Mouse (Mus musculus) kidney, postnatal 0 days (tissue): ENCODE data around the gene Mpnd. TPM values are rescaled to one million over a fixed set of nuclear protein-coding genes. Genes with fewer than 3 reads are reported as not detected.

Experiments
- ATAC-seq: fragments of 200-750 bp; cut with Nextera tagmentation; replicated peaks from 2 replicates; pipeline ENCODE4 v1.8.0; 2017; ENCODE audit warnings: low read depth, moderate number of reproducible peaks, moderate TSS enrichment, moderate library complexity; ENCODE audit not compliant: low FRiP score
- DNase-seq: peaks from one replicate; pipeline ENCODE4 v3.0.0-alpha.2; 2016; ENCODE audit warnings: low spot score
- H3K27ac ChIP-seq: fragments of 300-500 bp; sonication (generic); 2 replicates; pipeline ENCODE4 v1.5.1; 2014; ENCODE audit warnings: mild to moderate bottlenecking
- H3K27me3 ChIP-seq: fragments of 300-500 bp; sonication (generic); 2 replicates; pipeline ENCODE4 v1.6.1; 2014; ENCODE audit warnings: low read length, mixed read lengths; ENCODE audit not compliant: insufficient read depth
- H3K36me3 ChIP-seq: fragments of 300-500 bp; sonication (generic); 2 replicates; pipeline ENCODE4 v1.6.1; 2014; ENCODE audit warnings: low read length, mixed read lengths; ENCODE audit not compliant: insufficient read depth
- H3K4me1 ChIP-seq: fragments of 300-500 bp; sonication (generic); replicated peaks from 2 replicates; pipeline ENCODE4 v1.6.1; 2014; ENCODE audit warnings: antibody characterized with exemption, low read length, mixed read lengths; ENCODE audit not compliant: insufficient read depth
- H3K4me2 ChIP-seq: fragments of 300-500 bp; sonication (generic); 2 replicates; pipeline ENCODE4 v1.6.1; 2014; ENCODE audit warnings: mild to moderate bottlenecking, low read length, moderate library complexity, mixed read lengths
- H3K4me3 ChIP-seq: fragments of 300-500 bp; sonication (generic); replicated peaks from 2 replicates; pipeline ENCODE4 v1.5.1; 2014; ENCODE audit warnings: low read depth, low read length
- H3K9ac ChIP-seq: fragments of 300-500 bp; sonication (generic); 2 replicates; pipeline ENCODE4 v1.6.1; 2014; ENCODE audit warnings: low read depth, low read length
- H3K9me3 ChIP-seq: fragments of 300-500 bp; sonication (generic); replicated peaks from 2 replicates; pipeline ENCODE4 v1.6.1; 2016; ENCODE audit warnings: low read length, inconsistent platforms, mixed read lengths
- CTCF ChIP-seq: IDR thresholded peaks from 2 replicates; pipeline ENCODE4 v1.5.1; 2016; ENCODE audit warnings: antibody characterized with exemption, low read depth, mild to moderate bottlenecking, moderate library complexity
- WGBS: fragments of 180-500 bp; shearing (Covaris S2); extraction: QIAGEN DNeasy Blood & Tissue Kit; methylation state at CpG from one replicate; pipeline ENCODE4 v1.1.7; 2014; 5-methylcytosine and 5-hydroxymethylcytosine counted together
- polyA plus RNA-seq: library from polyadenylated mRNA; unstranded; fragments of >200 nt; fragmentation: Nextera tagmentation; extraction: Ambion mirVana; gene quantifications from 2 replicates; pipeline ENCODE4 v1.2.1, GENCODE M21; 2015

Gene Mpnd
- polyA plus RNA-seq, result 75.6 and 83.9 TPM in 2 replicates

DNA sequence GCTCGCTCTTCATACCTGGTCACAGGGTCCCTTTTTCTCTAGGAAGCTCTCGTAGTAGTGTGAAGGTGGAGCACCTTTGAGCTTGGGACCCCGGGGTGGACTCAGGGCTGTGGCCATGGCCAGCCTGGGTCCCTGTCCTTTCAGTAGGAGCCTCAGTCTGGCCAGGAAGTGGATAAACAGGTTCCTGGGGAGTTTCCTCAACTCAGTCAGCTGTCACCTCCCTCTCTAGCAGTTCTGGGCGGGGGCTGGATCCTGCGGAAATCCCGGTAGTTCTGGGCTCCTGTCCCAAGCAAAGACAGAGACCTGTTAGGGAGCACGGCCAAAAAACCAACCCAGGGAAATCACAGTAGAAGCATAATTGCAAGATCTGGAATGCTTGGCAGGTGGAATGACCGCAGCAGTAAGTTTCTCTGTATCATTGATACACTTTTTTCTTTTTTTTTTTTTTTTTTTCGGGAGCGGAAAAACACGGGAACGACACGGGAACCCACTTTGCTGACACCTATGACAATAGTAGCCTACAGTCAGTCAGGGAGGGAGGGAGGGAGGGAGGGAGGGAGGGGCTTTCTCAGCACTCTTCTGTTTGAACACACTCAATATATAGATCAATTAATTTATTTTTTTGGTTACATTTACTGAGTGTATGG is at the start of gene Mpnd, which contains the start of gene Stap2:
TSS of gene Mpnd (plus strand) at position 297 of the 647 bp plus-strand sequence.
TSS of gene Stap2 (minus strand) at position 170 of the 647 bp plus-strand sequence.
- H3K4me2 ChIP-seq, result peak within 1 kb of the TSS; percentile 37
- WGBS, result 33% methylated on average over 13 of the region's 13 CpGs
- H3K36me3 ChIP-seq, result no peaks in the 10 kb centered on the region
- DNase-seq (peak; percentile 63), ATAC-seq (no peak)
- no peaks in the 10 kb centered on the region for H3K9me3 ChIP-seq
- H3K27me3 ChIP-seq, result no peaks in the 10 kb centered on the region
- no peak for TF ChIP-seq CTCF
- 0 out of 2 replicates have a peak within 1 kb of the TSS, but pooled peaks have one; percentile 19 for H3K9ac ChIP-seq
- H3K4me1 ChIP-seq, result peaks cover 13% of the 10 kb centered on the region
- H3K4me3 ChIP-seq, result peak within 1 kb of the TSS; percentile 15
- peak within 1 kb of the TSS; percentile 51 for H3K27ac ChIP-seq

DNA sequence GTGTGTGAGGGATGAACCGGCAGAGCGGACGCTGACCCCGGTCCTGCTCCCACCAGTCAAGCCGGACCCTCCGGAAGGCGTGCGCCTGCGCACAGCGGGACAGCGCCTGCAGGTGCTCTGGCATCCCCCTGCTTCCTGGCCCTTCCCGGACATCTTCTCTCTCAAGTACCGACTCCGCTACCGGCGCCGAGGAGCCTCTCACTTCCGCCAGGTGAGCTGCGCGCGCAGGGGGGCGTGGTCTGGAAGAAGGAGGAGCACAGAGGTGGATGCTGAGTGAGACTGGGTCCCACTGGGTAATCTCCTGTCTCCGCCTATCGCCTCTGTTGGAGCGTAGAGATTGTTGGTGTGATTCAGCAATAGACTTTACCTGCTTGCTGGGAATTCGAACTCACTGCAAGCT is 49.4 kb upstream of the Mpnd start:
- Histone ChIP-seq H3K9me3 (no peaks in the 10 kb centered on the region), H3K4me2 (peak overlapping the region; percentile 66), H3K27ac (no peak overlapping the region), H3K4me3 (peak overlapping the region; percentile 28), H3K36me3 (no peaks in the 10 kb centered on the region), H3K9ac (0 out of 2 replicates have a peak overlapping the region, but pooled peaks have one; percentile 14), H3K4me1 (peaks cover 10% of the 10 kb centered on the region), H3K27me3 (no peaks in the 10 kb centered on the region)
- WGBS, result 4% methylated on average over 21 of the region's 26 CpGs
- DNase-seq (peak; percentile 62), ATAC-seq (peak; percentile 41)
- TF ChIP-seq CTCF, result no peak

DNA sequence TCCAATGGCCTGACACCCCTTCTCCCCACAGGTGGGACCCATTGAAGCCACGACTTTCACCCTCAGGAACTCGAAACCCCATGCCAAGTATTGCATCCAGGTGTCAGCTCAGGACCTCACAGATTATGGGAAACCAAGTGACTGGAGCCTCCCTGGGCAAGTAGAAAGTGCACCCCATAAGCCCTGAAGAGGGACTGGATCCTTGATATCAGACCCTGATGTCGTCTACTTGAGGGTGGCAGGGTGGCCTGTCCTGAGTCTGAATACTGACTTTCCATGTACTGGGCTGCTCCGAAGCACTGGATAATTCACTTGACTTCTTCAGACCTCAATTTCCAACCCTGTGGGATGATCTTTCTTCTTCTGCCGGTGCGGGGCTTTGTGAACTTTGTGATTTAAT is 48.9 kb upstream of the Mpnd start:
- no peak for TF ChIP-seq CTCF
- no peaks in the 10 kb centered on the region for H3K36me3 ChIP-seq
- peak overlapping the region; percentile 28; the same call in 1 of the 2 replicates for H3K4me3 ChIP-seq
- 39% methylated on average over 6 of the region's 6 CpGs for WGBS
- H3K27ac ChIP-seq, result no peak overlapping the region
- peak overlapping the region; percentile 66 for H3K4me2 ChIP-seq
- no peak for ATAC-seq
- peaks cover 10% of the 10 kb centered on the region for H3K4me1 ChIP-seq
- no peaks in the 10 kb centered on the region for H3K27me3 ChIP-seq
- H3K9ac ChIP-seq, result 0 out of 2 replicates have a peak overlapping the region, but pooled peaks have one; percentile 14
- H3K9me3 ChIP-seq, result no peaks in the 10 kb centered on the region
- DNase-seq, result no peak

DNA sequence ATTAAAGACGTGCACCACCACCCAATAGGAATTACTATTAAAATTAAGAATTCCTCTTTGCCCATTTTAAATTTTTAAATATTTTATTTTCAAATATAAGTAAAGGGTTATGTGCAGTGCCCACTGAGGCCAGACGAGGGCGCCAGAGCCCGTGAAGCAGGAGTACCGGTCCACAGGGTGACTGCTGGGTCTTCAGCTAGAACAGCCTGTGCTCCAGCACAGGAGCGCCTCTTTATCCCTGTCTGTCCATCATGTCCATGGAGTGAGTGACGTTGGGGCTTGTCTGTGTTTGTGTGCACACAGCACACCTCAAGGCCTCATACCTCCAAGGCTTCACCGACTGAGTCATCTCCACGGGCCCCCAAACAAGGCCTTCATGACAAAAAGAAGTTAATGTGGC is 48.3 kb upstream of the Mpnd start:
- H3K27me3 ChIP-seq, result no peaks in the 10 kb centered on the region
- no peak; the same call in 1 of the 2 replicates for ATAC-seq
- no peak overlapping the region for H3K4me3 ChIP-seq
- H3K9ac ChIP-seq, result no peak overlapping the region
- H3K36me3 ChIP-seq, result no peaks in the 10 kb centered on the region
- H3K4me1 ChIP-seq, result peaks cover 10% of the 10 kb centered on the region
- peak; percentile 87 for TF ChIP-seq CTCF
- peak; percentile 84 for DNase-seq
- no peak overlapping the region for H3K27ac ChIP-seq
- H3K9me3 ChIP-seq, result no peaks in the 10 kb centered on the region
- H3K4me2 ChIP-seq, result no peak overlapping the region
- 17% methylated on average over 9 of the region's 9 CpGs for WGBS

DNA sequence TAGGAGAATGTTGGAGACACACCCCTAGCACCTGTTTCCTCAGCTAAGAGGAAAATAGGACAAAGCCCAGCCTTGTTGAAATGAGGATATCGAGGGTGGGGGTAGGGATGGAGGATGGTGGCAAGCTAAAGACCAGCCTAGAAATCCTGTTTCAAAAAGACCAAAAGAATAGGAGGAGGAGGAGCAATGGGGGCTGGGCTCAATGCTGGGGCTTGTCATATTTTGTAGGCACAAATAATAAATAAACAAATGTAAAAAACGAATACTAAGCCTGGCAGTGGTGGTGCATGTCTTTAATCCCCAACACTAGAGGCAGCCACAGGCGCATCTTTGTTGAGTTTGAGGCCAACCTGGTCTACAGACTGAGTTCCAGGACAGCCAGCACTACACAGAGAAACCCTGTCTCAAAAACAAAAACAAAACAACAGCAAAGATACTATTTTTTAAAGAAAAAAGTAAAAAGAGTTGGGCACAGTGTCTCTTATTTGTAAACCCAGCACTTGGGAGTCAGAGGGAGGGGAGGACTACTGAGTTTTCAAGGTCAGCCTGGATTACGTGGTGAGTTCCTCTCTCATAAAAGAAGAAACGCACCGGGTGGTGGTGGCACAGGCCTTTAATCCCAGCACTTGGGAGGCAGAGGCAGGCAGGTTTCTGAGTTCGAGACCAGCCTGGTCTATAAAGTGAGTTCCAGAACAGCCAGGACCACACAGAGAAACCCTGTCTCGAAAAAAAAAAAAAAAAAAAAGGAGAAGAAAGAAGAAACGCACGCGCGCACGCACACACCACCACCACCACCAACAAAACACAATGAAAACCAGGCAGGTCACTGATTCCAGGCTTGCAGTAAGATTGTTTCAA is 47.6 kb upstream of the Mpnd start:
- no peak for DNase-seq
- Histone ChIP-seq H3K9me3 (no peaks in the 10 kb centered on the region), H3K27me3 (no peaks in the 10 kb centered on the region), H3K9ac (peak overlapping the region; percentile 46; the same call in 1 of the 2 replicates), H3K27ac (peak overlapping the region; percentile 96), H3K4me1 (peaks cover 10% of the 10 kb centered on the region), H3K36me3 (no peaks in the 10 kb centered on the region), H3K4me2 (peak overlapping the region; percentile 58), H3K4me3 (peak overlapping the region; percentile 47)
- WGBS, result 79% methylated on average over 13 of the region's 13 CpGs
- ATAC-seq, result no peak
- no peak for TF ChIP-seq CTCF

DNA sequence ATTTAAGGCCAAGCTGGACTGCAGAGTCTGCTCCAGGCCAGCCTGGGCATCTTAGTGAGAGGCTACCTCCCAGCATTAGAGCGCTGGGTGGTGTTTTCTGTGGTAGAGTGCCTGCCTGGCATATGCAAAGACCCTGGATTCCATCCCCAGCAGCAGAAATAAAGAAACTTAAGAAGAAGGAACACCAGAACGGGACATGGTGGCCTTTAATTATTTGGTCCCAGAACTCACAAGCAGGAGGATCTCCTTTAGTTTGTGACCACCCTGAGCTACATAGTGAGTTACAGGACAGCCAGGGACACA is 47.0 kb upstream of the Mpnd start:
- TF ChIP-seq CTCF, result no peak
- WGBS, result 43% methylated on average over 2 of the region's 2 CpGs
- Histone ChIP-seq H3K9ac (peak overlapping the region; percentile 46; the same call in 1 of the 2 replicates), H3K36me3 (0 out of 2 replicates have a peak, but pooled peaks cover under 1% of the 10 kb centered on the region), H3K4me2 (peak overlapping the region; percentile 58), H3K9me3 (no peaks in the 10 kb centered on the region), H3K4me1 (peaks cover 10% of the 10 kb centered on the region), H3K27me3 (no peaks in the 10 kb centered on the region), H3K4me3 (peak overlapping the region; percentile 47), H3K27ac (peak overlapping the region; percentile 96)
- ATAC-seq (no peak), DNase-seq (no peak)
